ENCODE assay signal across 8 mouse cellular contexts in the genomic region with DNA sequence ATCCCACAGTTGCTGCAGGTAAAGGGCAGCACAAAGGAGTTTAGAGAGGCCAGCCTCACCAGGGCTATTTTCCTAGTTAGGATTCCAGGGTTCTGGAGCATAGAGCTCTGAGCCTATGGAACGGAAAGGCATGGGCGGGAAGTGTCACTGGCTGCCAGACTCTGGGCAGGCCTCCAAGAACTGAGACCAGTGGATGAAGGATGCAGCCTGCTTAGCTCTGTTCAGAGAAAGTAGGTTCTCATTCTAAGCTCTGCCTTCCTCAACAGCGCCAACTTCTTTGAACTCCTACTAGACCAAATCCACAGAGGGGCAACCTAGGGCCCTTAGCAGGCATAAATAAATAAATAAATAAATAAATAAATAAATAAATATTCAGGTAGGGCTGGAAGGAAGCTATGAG.
DNase-seq lines count a peak whose midpoint lies in the region; ATAC-seq lines count a peak whose summit lies in the region.

No protein-coding gene starts in this region.

- DNase-seq in cerebellum, postnatal 25 days = peak; percentile 50 to 74
- DNase-seq in cerebellum, adult 11 months = no peak
- peak; percentile 40 to 63 for DNase-seq in kidney, postnatal 4 days
- DNase-seq in kidney, adult 9 months = no peak
- peak; percentile 47 for DNase-seq in heart, postnatal 4 days
- DNase-seq in right cerebral cortex, postnatal 14 days = peak; percentile 42
- DNase-seq in neural tube, embryonic 10.5 days (ENCODE audit: extremely low spot score, low spot score) = no peak

- H3K4me2 ChIP-seq in neural tube, embryonic 15.5 days = no peak overlapping the region

- no peaks in the 10 kb centered on the region for H3K4me1 ChIP-seq in neural tube, embryonic 15.5 days

- no peaks in the 10 kb centered on the region for H3K36me3 ChIP-seq in neural tube, embryonic 15.5 days

- no peak for ATAC-seq in neural tube, embryonic 15.5 days (ENCODE audit: low FRiP score)

- no peaks in the 10 kb centered on the region for H3K27me3 ChIP-seq in neural tube, embryonic 15.5 days (replicated peaks)

- no peak overlapping the region for H3K4me3 ChIP-seq in neural tube, embryonic 15.5 days (replicated peaks)

- no peak overlapping the region for H3K27ac ChIP-seq in neural tube, embryonic 15.5 days (replicated peaks)

- H3K9me3 ChIP-seq in neural tube, embryonic 15.5 days (replicated peaks) = no peaks in the 10 kb centered on the region

- 76% methylated on average over 3 of the region's 3 CpGs for WGBS in neural tube, embryonic 15.5 days

- no peak overlapping the region for H3K9ac ChIP-seq in neural tube, embryonic 15.5 days (replicated peaks)

Comparison
In these comparisons a context has a peak if more than half of its experiments do, and no peak if none do; other contexts are left out.
1. DNase-seq: peak in cerebellum, postnatal 25 days (2 of 2), kidney, postnatal 4 days (2 of 2), heart, postnatal 4 days (single experiment) and right cerebral cortex, postnatal 14 days (single experiment); none in cerebellum, adult 11 months (single experiment), kidney, adult 9 months (single experiment) and neural tube, embryonic 10.5 days (single experiment).